Mouse (Mus musculus): ENCODE measurements around the gene Lrrc56.
"Not testable (repeated sequence)": the region's sequence is repeated elsewhere in the genome, so short reads cannot be mapped to it uniquely, and the experiment has no call there.

Lrrc56 gene

GRCm38 (mm10) chr7:141216894-141217293 is 22.9 kb downstream of the Lrrc56 start:
- no peak for DNase-seq (ENCODE audit: low read depth, low spot score)

- DNase-seq (ENCODE audit: low read depth, low spot score), result no peak
Observed at GRCm38 (mm10) chr7:141217343-141218013, 23.5 kb downstream of the Lrrc56 start.

GRCm38 (mm10) chr7:141218141-141218540 is 24.2 kb downstream of the Lrrc56 start:
- DNase-seq (ENCODE audit: low read depth, low spot score), result no peak

GRCm38 (mm10) chr7:141218557-141219133 is 24.7 kb downstream of the Lrrc56 start:
- no peak for DNase-seq (ENCODE audit: low read depth, low spot score)

GRCm38 (mm10) chr7:141219558-141220099 is 25.7 kb downstream of the Lrrc56 start:
- DNase-seq (ENCODE audit: low read depth, low spot score), result no peak

GRCm38 (mm10) chr7:141220377-141220776 is 26.4 kb downstream of the Lrrc56 start:
- DNase-seq (ENCODE audit: low read depth, low spot score), result no peak

GRCm38 (mm10) chr7:141221249-141222125 is 27.5 kb downstream of the Lrrc56 start:
- peak; percentile 93 for DNase-seq (ENCODE audit: low read depth, low spot score)

- DNase-seq (ENCODE audit: low read depth, low spot score), result no peak
Observed at GRCm38 (mm10) chr7:141222126-141222467, 28.1 kb downstream of the Lrrc56 start.

GRCm38 (mm10) chr7:141222696-141223215 is 28.8 kb downstream of the Lrrc56 start:
- no peak for DNase-seq (ENCODE audit: low read depth, low spot score)

GRCm38 (mm10) chr7:141226535-141226934 is 32.6 kb downstream of the Lrrc56 start:
- no peak for DNase-seq (ENCODE audit: low read depth, low spot score)

GRCm38 (mm10) chr7:141227796-141228195 is 33.8 kb downstream of the Lrrc56 start:
- DNase-seq (ENCODE audit: low read depth, low spot score), result no peak

GRCm38 (mm10) chr7:141228279-141229067 is 34.5 kb downstream of the Lrrc56 start, which contains the start of gene Phrf1:
Gene Phrf1, plus strand, starts transcription at chr7:141228784.
- peak; percentile 91 for DNase-seq (ENCODE audit: low read depth, low spot score)

GRCm38 (mm10) chr7:141229702-141230101 is 35.7 kb downstream of the Lrrc56 start:
- DNase-seq (ENCODE audit: low read depth, low spot score), result no peak

- DNase-seq (ENCODE audit: low read depth, low spot score), result no peak
Observed at GRCm38 (mm10) chr7:141230570-141230969, 36.6 kb downstream of the Lrrc56 start.

- no peak for DNase-seq (ENCODE audit: low read depth, low spot score)
Observed at GRCm38 (mm10) chr7:141231111-141231510, 37.2 kb downstream of the Lrrc56 start.

- DNase-seq (ENCODE audit: low read depth, low spot score), result no peak
Observed at GRCm38 (mm10) chr7:141231551-141231950, 37.6 kb downstream of the Lrrc56 start.

GRCm38 (mm10) chr7:141250486-141250885 is 56.5 kb downstream of the Lrrc56 start:
- not testable (repeated sequence) for DNase-seq (ENCODE audit: low read depth, low spot score)

GRCm38 (mm10) chr7:141256159-141256558 is 62.2 kb downstream of the Lrrc56 start:
- DNase-seq (ENCODE audit: low read depth, low spot score), result no peak

Measured in CD4-positive helper T cell, adult 2 months (primary cell).